Mouse (Mus musculus): Measurements from ENCODE around the gene Gna12.

Gna12 gene

GRCm38 (mm10) chr5:140830314-140831063 lies at the start of gene Gna12:
Gene Gna12, minus strand, starts transcription at chr5:140830431.
- peak; percentile 95 to 98 for DNase-seq (ENCODE audit: low spot score in 2 of 2)

- DNase-seq (ENCODE audit: low spot score in 2 of 2): no peak
Observed at GRCm38 (mm10) chr5:140878644-140879043, 48.4 kb upstream of the Gna12 start.

DNA sequence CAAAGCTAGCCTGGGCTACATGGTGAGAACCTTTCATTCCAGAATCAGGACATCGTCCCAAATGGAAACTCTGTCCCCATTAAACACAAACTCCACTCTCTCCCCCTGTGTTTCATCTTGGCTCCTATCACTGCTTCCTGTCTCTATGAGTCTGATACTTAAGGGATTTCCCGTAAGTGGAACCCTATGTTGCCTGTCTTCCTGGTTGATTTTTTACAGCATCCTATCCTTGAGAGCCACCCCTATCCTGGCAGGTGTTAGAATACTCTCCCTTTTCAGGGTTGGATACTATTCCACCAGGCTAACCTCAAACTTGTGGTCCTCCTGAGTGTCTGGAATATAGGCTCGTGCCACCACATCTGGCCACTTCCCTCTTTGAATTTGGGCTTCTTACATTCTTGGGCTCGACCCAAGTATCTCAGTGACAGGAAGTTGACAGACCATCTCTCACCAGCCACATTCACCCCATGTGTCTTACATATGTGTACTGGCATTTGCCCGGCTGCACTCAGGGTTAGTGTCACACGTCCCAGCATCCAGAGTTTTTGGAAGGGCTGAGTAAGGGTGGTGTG lies 43.6 kb upstream of the Gna12 start:
- DNase-seq (ENCODE audit: low spot score in 2 of 2): no peak

GRCm38 (mm10) chr5:140873039-140873551 lies 42.9 kb upstream of the Gna12 start:
- peak; percentile 21 to 38 for DNase-seq (ENCODE audit: low spot score in 2 of 2)

DNA sequence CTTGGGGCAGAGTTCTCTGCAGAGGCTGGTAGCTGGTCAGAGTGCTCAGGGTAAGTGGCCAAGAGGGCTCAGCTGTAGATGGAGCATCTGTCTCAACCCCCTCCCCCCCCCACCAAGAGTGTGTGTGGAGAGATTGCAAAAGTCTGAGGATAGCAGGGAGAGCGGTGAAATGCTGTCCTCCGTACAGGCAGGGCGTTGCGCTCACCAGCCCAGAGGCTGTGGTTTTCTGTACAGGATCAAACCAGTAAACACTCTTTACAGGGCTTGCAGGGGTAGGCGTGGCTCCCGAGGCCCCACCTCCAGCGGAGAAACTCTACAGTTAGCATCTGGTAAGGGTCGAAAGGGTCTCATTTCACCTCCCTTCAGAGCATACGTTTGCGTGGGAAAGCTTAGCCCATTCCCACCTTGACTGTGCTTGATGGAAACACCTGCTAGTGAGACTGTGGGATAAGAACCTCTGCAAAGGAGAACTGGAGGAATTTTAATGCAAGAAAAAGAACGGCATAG lies 42.4 kb upstream of the Gna12 start:
- DNase-seq (ENCODE audit: low spot score in 2 of 2): no peak

GRCm38 (mm10) chr5:140871241-140871640 lies 41.0 kb upstream of the Gna12 start:
- no peak for DNase-seq (ENCODE audit: low spot score in 2 of 2)

DNA sequence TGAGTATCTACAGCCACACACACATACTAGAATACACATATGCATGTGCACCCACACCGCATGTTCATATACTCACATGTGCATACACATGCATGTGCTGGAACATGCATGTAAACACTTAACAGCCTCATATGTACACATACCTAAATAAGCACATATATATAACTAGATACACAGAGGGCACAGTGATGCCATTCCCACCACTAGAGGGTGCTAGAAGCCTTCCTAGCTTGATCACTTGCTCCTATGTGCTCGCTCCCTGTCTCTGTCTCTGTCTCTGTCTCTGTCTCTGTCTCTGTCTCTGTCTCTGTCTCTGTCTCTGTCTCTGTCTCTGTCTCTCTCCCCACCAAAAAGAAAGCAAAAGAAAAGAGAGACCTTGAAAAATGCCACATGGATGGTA lies 38.8 kb upstream of the Gna12 start:
- peak; percentile 66 to 78 for DNase-seq (ENCODE audit: low spot score in 2 of 2)

GRCm38 (mm10) chr5:140859730-140860129 lies 29.5 kb upstream of the Gna12 start:
- no peak for DNase-seq (ENCODE audit: low spot score in 2 of 2)

DNA sequence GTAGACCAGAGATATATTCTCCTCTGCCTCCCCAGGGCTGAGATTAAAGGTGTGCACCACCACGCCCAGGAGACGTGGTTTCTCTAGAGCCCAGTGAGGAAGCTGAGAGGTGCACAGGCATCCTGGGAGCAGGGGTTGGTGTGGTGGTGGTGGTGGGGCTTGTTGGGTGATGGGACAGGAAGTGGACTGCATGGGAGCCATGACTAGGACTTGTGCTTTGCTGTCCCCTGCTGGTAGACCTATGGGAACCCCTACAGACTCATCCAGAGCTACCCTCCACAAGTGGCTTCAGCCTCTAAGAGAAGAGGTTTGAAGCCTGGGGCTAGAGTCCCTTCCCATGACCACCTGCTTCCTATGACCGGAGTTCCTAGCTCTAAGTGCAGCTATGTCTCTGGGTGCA lies 28.1 kb upstream of the Gna12 start:
- no peak for DNase-seq (ENCODE audit: low spot score in 2 of 2)

DNA sequence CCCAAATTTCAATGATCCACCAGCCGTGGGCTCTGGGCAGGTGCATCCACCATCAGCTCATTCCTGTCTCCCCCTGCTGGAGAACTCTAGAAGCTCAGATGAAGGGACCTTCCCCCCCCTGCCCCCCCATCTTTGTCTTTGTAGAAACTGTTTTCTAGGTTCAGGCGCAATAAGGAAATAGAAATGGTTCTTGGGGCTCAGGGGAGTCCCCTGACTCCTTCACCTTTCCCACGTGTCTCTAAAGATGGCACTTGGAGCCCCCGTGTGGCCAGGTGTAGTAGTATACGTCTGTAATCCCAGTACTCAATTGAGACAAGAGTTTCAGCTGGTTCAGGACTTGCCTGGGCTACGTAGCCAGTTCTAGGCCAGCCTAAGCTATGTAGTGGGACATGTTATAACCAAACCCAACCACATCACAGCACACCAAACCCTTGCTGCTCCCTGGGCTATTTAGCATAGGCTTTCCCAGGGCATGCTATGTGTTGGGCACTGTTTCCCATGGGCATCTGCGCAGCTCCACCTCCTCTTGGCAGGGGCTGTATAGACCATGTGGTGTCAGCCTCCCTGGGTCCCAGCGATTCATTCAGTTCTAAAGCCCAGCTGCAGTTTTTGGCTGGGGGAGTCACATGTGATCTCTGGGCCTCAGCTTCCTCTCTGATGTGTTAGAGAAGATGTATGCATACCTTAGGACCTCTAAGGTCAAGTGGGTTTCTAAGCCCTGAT lies 27.4 kb upstream of the Gna12 start:
- no peak for DNase-seq (ENCODE audit: low spot score in 2 of 2)

GRCm38 (mm10) chr5:140855909-140856530 lies 25.8 kb upstream of the Gna12 start:
- DNase-seq (ENCODE audit: low spot score in 2 of 2): no peak

- DNase-seq (ENCODE audit: low spot score in 2 of 2): no peak
Observed at GRCm38 (mm10) chr5:140854700-140855099, 24.5 kb upstream of the Gna12 start.

DNA sequence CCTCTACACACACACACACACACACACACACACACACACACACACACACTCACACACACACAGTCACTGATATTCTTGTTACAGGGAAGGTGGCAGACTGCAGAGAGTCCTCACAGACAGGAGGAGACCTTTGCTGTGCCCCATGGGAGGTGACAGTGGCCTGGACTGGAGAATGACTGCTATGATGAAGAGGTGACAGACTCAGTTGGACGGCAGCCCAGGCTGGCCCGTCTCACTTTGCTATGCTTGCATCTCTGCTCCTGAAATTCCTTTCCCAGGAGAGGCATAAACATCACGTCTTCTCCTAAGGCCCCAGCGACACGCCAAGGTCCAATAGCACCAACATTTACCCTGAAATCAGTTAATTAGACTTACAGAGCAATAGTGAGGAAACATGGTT lies 23.5 kb upstream of the Gna12 start:
- DNase-seq (ENCODE audit: low spot score in 2 of 2): no peak

DNA sequence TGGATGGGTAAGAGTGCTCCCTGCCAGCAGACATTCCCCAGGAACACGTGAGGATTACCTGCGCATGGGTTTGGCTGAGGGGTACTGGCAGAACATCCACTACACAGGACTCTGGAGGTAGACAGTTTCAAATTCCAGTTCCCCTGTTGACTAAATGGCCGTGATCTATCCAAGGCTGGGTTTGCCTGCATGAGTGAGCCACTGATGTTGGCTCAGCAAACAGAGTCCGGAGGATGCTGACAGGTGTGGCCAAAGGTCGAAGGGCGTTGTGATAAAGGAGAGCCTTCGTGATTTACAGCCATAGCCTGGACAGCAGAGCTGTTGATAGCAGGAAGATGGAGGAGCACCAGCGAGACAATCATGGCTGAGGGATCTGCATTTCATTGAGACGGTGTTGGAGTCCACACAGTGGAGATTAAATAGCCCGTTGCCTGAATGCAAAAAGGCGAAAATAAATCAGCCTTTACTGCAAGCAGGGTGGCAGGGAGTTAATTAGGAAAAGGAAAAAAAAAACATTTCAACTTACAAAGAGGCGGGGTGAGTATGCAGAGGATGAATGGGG lies 22.3 kb upstream of the Gna12 start:
- no peak for DNase-seq (ENCODE audit: low spot score in 2 of 2)

GRCm38 (mm10) chr5:140847300-140847729 lies 17.1 kb upstream of the Gna12 start:
- peak in 1 of 2 experiments; percentile 49 for DNase-seq (ENCODE audit: low spot score in 2 of 2)

GRCm38 (mm10) chr5:140841942-140842341 lies 11.7 kb upstream of the Gna12 start:
- DNase-seq (ENCODE audit: low spot score in 2 of 2): no peak

DNA sequence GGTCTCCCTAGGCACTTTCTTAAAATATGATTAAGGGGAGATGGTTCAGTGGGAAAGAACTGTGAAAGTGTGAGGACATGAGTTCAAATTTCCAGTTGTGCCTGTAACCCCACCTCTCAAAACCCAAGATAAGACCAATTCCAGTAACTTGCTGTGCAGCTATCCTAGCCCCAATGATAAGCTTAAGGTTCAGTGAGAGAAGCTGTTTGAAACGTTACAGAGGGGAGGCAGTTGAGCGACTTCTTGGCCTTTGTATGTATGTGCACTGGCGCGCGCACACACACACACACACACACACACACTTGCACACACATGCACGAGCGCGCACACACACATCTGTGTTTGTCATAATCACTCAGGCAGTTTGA lies 817 bp upstream of the Gna12 start:
- DNase-seq (ENCODE audit: low spot score in 2 of 2): no peak

DNA sequence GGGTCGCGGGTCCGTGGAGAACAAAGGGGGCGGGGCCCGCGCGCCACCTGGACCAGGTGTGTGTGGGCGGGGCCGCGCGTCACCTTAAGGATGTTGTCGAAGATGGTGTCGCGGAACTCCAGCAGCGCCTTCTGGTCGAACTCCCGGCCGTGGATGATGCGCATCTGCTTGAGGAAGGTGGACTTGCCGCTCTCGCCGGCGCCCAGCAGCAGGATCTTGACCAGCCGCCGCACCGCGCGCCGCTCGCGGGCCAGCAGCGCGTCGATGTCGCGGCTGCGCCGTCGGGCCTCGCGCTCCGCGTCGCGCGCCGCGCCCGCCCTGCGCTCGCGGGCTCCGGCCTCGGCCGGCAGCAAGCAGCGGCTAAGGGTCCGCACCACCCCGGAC lies 328 bp downstream of the Gna12 start:
- DNase-seq (ENCODE audit: low spot score in 2 of 2): no peak

GRCm38 (mm10) chr5:140829081-140829910 lies 935 bp downstream of the Gna12 start:
- no peak for DNase-seq (ENCODE audit: low spot score in 2 of 2)

GRCm38 (mm10) chr5:140828363-140828762 lies 1.9 kb downstream of the Gna12 start:
- DNase-seq (ENCODE audit: low spot score in 2 of 2): no peak

GRCm38 (mm10) chr5:140827896-140828295 lies 2.3 kb downstream of the Gna12 start:
- no peak for DNase-seq (ENCODE audit: low spot score in 2 of 2)
